Mouse (Mus musculus): ENCODE results near the gene Il16. TPM values are rescaled to one million over a fixed set of nuclear protein-coding genes. Genes with fewer than 3 reads are reported as not detected.

Gene Il16
- 5.7 and 16.0 TPM in 2 replicates for total RNA-seq (2021)
- long read RNA-seq, experiment 1, transcript Il16-203 (7 exons, 3,183 nt): major isoform, 8 of 10 reads
- long read RNA-seq, experiment 1, partial matches to known transcripts: 2 of 10 reads
- long read RNA-seq, experiment 1, other reads (novel, unspliced or antisense): 0 of 10 reads
- long read RNA-seq, experiment 2, partial matches to known transcripts: 1 of 5 reads
- long read RNA-seq, experiment 2, other reads (novel, unspliced or antisense): 0 of 5 reads

DNA sequence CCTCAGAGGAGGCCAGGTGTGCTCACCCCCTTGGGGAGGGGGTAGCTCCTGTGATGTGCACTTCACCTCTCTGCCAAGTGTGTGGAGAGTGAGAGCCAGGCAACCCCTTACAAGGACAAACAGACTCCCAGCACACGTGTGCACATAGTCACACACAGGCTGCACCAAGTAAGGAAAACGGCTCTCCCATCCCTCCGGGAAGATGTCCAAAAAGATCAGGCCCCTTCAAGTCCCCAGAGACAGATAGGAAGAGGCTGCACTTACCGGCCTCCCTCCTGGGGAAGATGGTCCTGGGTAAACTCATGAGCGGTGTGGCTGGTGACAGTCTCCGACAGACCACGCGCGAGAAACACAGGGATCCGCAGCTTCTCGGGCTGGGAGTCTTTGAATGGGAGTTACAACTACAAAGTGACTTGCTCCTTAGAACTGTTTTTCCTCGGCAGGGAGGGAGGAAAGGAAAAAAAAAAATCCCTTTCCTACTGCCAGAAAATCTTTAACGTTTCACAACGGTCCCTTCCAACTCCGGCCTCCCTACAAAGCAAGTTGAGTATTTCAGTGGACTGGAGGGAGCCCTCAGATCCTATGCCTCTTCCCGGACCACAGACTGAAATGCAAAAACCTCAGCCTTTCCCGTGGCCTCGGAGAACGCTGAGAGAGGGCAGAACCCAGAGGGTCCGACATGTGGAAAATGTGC lies at the start of gene Il16:
Gene Il16 (minus strand): TSS at position 314 of the 694 bp plus-strand sequence.
- no peak for DNase-seq

DNA sequence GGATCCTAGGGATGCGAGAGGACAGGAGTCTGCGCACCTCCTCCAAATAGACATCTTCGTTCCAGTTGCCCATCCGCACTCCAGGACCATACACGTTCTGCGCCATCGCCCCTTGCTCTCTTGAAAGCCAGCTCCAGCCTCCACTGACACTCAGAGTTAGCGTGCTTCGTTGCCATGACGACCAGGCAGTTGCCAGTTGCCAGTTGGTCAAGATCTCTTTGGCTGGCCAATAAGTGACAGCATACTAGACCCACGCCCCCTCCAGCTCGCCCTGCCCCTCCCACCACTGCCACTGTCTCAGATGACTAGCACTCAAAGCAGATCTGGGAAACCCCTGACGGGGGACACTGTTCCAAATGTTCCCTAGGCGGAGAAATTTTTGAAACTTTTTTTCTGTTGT lies 49.2 kb upstream of the Il16 start, which contains the start of gene Cfap161:
Gene Cfap161 (minus strand): TSS at position 176 of the 400 bp plus-strand sequence.
- peak; percentile 79 for DNase-seq

GRCm38 (mm10) chr7:83794006-83794683 lies 48.6 kb upstream of the Il16 start:
- peak; percentile 24 for DNase-seq

- no peak for DNase-seq
These were observed 35.4 kb upstream of the Il16 start for GRCm38 (mm10) chr7:83780881-83781280.

GRCm38 (mm10) chr7:83780026-83780425 lies 34.5 kb upstream of the Il16 start:
- DNase-seq: peak; percentile 20

DNA sequence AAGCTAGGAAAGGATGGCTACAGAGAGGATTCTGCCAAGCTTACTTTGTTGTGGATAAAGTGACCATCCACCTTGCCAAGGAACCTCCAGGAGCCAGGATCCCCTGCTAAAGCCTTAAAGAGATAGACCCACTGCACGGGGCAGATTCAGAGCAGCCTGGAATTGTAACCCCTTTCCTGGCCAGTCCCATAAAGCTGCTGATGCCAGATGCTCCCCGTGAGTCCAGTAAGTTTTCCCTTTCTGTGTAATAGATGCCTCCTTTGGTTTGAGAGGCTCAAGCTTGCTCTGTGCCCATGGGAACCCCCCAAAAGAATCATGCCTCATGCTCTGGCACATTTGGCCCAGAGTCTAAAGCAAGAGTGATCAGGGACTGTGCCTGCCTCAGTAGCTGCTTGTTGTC lies 33.5 kb upstream of the Il16 start:
- DNase-seq: no peak

- no peak for DNase-seq
These were observed 33.0 kb upstream of the Il16 start for GRCm38 (mm10) chr7:83778516-83778915.

DNA sequence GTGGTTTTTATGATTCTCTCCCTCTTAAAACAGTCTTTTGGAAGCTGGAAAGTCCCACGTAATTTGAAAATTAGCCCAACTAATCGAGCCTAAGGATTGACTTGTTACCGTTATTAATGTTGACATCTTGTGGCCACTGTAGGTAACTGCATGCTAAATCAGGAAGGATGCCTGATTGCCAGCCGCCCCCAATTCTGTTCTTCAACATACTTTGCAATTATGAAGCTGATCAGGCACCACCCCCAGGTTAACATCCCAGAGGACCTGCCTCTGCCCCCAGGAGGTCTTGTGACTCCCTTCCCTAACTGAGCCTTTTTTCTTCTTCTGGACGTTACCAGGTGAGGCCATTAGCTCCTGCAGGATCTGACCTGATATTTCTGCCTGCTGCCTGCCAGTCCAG lies 29.2 kb upstream of the Il16 start:
- DNase-seq: no peak

- no peak for DNase-seq
These were observed 18.1 kb upstream of the Il16 start for GRCm38 (mm10) chr7:83763674-83764073.

DNA sequence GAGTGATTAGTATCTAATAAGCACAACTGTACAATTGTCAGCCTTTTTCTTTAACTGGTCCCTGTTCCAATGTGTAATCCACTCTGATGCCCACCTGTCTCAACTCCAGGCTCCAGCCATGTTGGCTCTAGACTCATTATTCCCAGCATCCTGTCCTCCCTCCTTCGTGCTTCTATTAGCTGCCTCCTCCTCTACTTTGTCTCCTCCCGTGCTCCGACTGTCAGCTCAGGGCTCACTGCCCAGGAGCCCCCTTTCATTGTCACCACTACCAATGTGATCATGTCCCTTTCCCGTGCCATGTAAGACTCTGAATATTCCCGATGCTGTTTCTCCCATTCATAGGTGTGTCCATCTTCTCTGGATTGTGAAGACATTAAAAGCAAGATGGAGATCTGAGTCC lies 16.8 kb upstream of the Il16 start:
- DNase-seq: no peak

DNA sequence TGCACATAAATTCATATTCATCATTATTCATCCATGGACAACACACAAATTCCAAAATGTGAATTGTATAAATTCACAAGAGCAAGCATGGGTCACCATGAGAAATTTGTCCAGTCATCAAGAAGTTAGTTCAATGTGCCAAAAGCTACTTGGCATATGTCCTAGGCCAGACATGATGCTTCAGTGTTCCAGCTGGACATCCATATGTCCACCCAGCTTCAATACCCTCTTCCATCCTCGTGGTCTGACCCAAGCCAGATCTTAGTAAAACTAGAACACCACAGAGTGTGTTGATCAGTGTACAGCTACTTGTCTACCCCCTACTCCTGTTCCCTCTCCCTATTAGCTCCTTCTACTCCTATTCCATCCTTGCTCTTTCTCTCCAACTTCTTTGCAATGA lies 5.5 kb upstream of the Il16 start:
- no peak for DNase-seq

DNA sequence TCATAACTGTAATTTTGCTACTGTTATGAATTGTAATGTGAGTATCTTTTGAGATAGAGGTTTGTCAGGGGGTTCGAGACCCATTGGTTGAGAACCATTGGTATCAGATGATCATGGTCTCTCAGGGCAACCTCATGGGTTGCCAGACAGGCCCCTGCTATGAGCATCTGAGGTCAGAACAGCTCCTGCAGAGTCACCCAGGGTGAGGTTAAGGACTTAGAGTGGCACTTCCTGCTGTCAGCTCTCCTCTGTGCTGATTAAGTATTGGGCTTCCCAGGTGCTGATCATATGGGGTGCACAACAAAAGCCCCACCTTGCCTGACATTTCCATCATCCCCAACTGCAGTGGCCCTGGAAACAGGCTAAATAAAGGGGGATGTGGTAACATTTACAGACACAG lies 2.9 kb upstream of the Il16 start:
- no peak for DNase-seq

DNA sequence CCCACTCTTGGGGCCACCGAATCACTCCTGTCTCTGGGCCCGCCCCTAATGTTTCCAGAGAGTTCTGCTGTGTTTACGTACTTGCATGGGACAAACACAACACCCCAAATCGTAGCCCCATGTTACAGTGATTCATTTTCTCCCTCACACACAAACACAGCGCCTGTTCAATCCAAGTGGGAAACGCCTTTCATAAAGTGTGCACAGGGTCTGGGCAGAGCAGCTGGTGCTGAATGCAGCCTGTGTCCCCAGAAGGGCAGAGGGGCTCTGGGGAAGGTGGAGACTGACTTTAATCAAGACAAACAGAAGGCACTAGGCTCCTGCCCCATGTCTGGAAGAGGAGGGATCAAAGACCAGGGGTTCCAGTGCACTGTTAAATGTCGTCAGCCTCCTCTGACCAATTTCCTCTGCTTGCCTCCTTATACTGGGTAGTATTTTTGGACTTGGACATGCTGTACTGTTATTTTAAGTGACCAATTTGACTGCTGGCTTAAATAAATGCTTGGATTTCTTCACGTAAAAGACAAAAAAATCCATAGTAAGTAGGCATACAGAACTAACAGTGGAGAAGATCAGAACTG lies 671 bp upstream of the Il16 start:
- no peak for DNase-seq

DNA sequence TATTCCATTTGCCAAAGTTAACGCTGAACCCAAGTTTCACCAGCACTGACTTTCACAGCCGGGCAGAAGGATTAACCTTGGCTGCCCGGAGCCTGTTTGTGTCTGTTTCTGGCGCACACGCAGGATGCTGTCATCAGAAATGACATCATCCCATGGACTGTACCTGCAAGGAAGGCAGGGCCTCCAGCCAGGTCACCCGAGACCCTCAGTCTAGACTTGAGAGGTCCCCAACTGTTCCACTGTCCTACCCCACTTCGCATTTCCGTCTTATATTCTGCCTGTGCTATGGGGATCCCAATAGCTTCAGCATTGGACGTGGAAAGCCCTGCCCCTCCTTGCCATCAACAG lies 487 bp downstream of the Il16 start:
- no peak for DNase-seq

DNA sequence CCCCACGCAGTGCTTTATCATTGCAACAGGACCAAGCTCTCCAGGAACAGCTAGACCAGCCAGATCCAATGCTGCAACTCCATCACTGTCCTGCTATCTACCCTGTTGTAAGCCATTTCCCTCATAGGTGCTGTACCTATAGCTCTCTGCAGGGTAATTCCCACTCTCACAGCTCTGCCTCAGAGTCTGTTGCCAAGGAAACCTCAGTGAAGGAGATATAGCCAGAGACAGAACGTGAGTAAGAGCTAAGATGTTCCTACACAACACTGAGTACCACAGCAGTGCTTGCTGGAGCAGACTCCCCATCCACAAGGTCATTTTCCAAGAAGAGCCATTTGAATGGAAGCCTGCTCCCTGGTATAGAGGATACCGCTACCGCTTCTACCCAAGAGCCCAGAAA lies 1.3 kb downstream of the Il16 start:
- no peak for DNase-seq

DNA sequence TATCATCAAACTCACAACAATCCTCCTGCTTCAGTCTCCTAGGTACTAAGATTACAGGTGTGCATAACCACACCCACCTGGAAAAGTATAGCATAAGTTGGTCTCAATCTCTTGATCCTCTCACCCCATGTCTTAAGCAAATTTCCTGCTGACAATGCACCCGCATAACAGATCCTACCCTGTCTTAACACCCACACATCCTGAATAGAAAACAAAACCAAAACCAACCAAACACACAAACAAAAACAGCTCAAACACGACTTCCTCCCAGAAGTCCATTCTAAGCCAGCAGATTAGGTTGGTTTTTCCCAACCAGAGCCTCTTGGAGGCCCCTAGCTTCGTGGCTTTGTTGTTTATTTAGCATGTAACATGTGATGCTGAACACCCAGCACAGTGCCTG lies 2.8 kb downstream of the Il16 start:
- no peak for DNase-seq

DNA sequence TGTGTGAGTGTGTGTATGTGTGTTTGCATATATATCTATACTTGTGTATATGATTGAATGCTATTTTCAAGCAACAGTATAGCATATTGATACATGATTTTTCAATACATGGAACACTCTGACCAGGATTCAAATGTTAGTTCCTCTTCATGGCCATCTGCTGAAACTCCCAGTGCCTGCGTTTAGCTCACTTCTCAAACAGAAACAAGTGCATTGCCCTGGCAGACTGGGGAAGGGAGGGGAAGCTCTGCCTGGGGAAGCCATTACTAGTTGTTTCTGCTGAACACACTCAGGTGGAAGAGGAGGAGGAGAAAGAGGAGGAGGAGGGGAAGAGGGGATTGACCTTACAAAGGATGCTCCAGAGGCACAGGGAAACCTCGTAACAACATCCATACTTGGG lies 3.5 kb downstream of the Il16 start:
- no peak for DNase-seq

GRCm38 (mm10) chr7:83739680-83740310 lies 5.7 kb downstream of the Il16 start:
- DNase-seq: no peak

- no peak for DNase-seq
These were observed 6.7 kb downstream of the Il16 start for GRCm38 (mm10) chr7:83738623-83739462.

DNA sequence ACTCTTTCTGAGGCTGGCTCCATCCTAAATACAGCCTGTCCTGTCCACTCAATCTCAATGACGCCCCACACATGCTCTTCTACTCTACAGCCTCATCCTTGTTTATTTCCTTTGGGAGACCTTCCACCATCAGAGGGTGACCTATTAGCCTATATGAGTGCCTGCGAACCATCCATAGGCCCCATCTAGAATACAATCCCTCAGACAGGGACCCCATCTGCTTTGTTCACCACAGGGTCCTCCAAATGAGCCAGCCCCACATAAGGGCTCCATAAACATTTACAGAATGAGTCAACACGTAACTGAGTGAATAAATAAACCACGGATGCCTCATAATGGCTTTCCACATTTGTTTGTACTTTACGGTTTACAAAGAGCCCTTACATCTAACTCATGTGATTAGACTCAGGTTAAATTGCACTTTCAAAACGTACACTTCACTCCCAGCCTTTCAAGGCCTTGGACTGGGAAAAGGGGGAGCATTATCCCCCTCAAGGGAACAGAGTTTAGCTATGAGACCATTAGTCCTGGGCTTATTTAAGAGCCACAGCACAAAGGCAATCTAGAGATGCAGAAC lies 7.5 kb downstream of the Il16 start:
- DNase-seq: no peak

- DNase-seq: no peak
These were observed 9.0 kb downstream of the Il16 start for GRCm38 (mm10) chr7:83736341-83737115.
